Mouse (Mus musculus) lung, postnatal 0 days (tissue): ENCODE results near the gene Ncbp2.

Experiments
- CTCF ChIP-seq: IDR thresholded peaks from 2 replicates; pipeline ENCODE4 v1.5.1; 2016; ENCODE audit warnings: antibody characterized with exemption, mild to moderate bottlenecking
- EP300 ChIP-seq: IDR thresholded peaks from 2 replicates; pipeline ENCODE4 v1.6.1; 2016; ENCODE audit warnings: antibody characterized with exemption, mild to moderate bottlenecking, control low read depth

DNA sequence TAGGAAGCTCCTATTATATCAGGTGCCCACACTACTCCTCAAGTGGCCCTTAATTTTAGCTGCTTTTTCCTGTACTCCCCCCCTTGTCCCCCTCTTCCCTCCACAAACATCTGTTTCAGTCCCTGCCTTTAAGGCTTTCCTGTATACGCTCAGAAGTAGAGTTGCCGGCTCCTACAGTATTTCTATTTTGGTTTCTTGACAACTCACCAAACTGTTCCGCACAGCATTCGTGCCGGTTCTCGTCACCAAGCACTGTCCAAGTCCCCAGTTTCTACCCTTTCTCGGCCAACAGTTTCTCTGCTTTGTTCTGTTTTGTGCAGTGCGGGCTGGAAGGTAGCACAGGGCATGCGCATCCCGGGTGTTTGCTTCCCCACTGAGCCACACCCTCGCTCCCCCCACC lies 39.4 kb upstream of the Ncbp2 start:
- TF ChIP-seq CTCF (no peak), EP300 (no peak)
